Mouse (Mus musculus): ENCODE results near the gene Cfb.
"Not testable (repeated sequence)": the region's sequence is repeated elsewhere in the genome, so short reads cannot be mapped to it uniquely, and the experiment has no call there.

The Cfb gene

DNA sequence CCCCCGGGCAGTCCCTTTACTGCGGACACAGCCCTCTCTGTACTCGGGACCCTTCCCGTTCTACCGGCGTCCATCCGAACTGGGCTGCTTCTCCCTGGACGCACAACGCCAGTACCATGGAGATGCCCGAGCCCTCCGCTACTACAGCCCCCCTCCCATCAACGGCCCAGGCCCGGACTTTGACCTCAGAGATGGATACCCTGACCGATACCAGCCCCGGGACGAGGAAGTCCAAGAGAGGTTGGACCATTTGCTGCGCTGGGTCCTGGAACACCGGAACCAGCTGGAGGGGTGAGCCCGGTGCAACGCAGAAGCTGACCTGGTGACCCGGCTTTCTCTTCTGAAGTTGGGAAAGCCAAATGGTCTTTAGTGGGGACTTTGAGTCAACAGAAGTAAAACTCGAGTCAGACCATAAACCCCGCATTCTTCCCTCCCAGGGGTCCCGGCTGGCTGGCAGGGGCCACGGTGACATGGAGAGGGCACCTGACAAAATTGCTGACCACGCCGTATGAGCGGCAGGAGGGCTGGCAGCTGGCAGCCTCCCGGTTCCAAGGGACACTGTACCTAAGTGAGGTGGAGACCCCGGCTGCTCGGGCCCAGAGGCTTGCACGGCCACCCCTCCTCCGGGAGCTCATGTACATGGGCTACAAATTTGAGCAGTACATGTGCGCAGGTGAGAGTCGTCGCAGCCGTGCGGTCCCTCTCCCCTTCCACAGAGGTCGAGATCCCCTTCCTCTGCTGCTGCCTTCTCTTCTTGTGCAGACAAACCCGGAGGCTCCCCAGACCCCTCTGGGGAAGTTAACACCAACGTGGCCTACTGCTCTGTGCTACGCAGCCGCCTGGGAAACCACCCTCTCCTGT lies 24.6 kb downstream of the Cfb start:
- peak in 1 of 2 experiments; percentile 41 for DNase-seq (ENCODE audit: inconsistent age in 2 of 2, low spot score in 1 of 2)

GRCm38 (mm10) chr17:34836856-34837221 lies 25.5 kb downstream of the Cfb start, which contains the start of the genes Stk19 and Dxo:
Gene Stk19, minus strand, starts transcription at chr17:34836945.
Gene Dxo, plus strand, starts transcription at chr17:34837019.
- DNase-seq (ENCODE audit: inconsistent age in 2 of 2, low spot score in 1 of 2) = peak; percentile 97 to 99

- DNase-seq (ENCODE audit: inconsistent age in 2 of 2, low spot score in 1 of 2) = no peak
These were observed 26.0 kb downstream of the Cfb start for GRCm38 (mm10) chr17:34836155-34836855.

DNA sequence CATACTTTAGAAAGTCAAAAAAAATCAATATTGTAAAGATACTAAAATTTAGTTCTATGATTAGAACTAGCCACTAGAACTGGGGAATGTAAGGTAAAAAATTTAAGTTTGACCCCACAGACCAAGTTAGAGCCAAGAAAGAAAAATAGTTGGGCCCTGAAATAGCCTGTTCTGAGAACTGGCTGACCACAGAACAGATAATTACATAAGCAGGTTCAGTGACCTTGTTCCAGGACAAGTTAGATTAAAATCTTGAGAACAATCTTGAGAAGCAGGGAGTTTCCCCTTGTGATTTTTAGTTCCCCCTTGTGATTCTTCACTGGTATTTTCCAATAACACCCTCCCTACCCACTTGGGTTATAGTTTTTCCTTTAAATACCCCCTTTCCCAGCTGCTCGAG lies 31.5 kb downstream of the Cfb start:
- DNase-seq (ENCODE audit: inconsistent age in 2 of 2, low spot score in 1 of 2) = not testable (repeated sequence)

GRCm38 (mm10) chr17:34814818-34815370 lies 47.4 kb downstream of the Cfb start:
- DNase-seq (ENCODE audit: inconsistent age in 2 of 2, low spot score in 1 of 2) = peak in 1 of 2 experiments; percentile 61

DNA sequence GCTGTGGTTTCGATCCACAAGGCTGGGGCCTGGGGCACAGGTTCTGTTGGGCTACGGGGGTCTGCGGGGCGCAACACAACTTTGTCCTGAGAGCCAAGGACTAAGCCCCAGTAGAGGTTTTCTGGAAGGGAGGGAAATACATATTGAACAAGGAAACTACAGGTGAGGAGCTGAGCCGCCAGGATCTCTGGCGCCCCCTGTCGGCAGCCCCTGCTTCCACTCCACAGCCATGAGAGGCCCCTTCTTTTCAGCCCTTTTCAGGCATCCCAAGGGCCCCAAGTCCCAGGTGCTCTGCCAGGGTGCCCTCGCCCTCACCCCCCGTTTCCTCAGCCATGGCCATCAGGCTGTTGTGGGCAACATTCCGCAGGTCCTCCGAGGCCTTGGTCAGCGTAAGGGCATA lies 48.6 kb downstream of the Cfb start:
- peak; percentile 56 to 78 for DNase-seq (ENCODE audit: inconsistent age in 2 of 2, low spot score in 1 of 2)

DNA sequence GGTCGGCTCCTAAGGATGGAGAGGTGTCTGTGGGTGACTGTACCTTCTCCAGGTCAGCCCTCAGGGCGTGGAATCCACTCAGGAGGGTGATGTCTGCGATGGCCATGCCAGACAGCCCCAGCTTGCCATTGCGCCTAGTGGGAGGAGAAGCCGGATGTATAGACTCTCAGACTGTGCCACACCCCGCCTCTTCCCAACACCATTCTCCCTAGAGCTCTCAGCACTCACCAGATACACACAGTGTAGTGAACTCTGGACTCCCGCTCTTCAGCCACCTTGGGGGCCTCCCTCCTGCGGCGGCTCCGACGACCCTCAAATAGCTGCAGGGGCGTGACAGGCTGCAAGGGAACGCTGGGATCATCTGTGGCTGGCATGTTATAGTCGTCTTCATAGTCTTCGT lies 51.0 kb downstream of the Cfb start:
- DNase-seq (ENCODE audit: inconsistent age in 2 of 2, low spot score in 1 of 2) = no peak

DNA sequence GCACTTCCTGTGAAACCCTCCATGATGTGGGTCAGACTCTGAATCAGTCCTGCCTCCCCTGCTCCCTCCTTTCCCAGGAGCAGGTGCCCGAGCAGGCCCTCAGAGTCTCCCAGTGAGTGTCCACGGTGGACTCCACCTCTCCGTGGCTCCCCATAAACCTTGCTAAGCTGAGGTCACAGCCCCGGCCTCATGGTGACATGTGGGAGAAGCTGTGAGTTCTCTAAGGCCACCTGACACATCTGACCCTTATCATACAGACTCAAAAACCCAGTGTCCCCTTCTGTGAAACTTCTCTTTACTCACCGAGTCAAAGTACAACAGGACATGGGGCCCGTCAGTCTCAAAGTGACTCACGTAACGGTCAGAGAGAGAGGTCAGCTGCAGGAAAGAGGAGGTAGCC lies 51.5 kb downstream of the Cfb start:
- peak; percentile 71 to 85 for DNase-seq (ENCODE audit: inconsistent age in 2 of 2, low spot score in 1 of 2)

- DNase-seq (ENCODE audit: inconsistent age in 2 of 2, low spot score in 1 of 2) = peak; percentile 84 to 90
These were observed 51.9 kb downstream of the Cfb start for GRCm38 (mm10) chr17:34810411-34810810.

GRCm38 (mm10) chr17:34808599-34809205 lies 53.6 kb downstream of the Cfb start:
- peak in 1 of 2 experiments; percentile 80 for DNase-seq (ENCODE audit: inconsistent age in 2 of 2, low spot score in 1 of 2)

- no peak for DNase-seq (ENCODE audit: inconsistent age in 2 of 2, low spot score in 1 of 2)
These were observed 55.1 kb downstream of the Cfb start for GRCm38 (mm10) chr17:34807176-34807575.

All from adrenal gland, adult (tissue).